Mouse (Mus musculus) brain, embryonic 14.5 days (tissue): ENCODE measurements at regions not wholly inside any gene's neighbourhood (a gene's known extent, or its start where the extent isn't known, plus 50 kb on each side); places are given as distances from the start of the nearest gene placed in this dataset.

Experiments
- CTCF ChIP-seq: fragments of 200-500 bp; IDR thresholded peaks from 2 replicates; pipeline ENCODE4 v1.5.1; 2012; ENCODE audit warnings: inconsistent platforms, mild to moderate bottlenecking, moderate library complexity, borderline replicate concordance; ENCODE audit not compliant: insufficient read depth, insufficient read length; ENCODE audit errors: extremely low read depth
- POLR2A ChIP-seq: fragments of 200-500 bp; IDR thresholded peaks from 2 replicates; pipeline ENCODE4 v1.6.1; 2012; ENCODE audit warnings: mild to moderate bottlenecking, inconsistent platforms, borderline replicate concordance; ENCODE audit not compliant: poor library complexity, insufficient read depth, insufficient read length, severe bottlenecking; ENCODE audit errors: extremely low read depth

DNA sequence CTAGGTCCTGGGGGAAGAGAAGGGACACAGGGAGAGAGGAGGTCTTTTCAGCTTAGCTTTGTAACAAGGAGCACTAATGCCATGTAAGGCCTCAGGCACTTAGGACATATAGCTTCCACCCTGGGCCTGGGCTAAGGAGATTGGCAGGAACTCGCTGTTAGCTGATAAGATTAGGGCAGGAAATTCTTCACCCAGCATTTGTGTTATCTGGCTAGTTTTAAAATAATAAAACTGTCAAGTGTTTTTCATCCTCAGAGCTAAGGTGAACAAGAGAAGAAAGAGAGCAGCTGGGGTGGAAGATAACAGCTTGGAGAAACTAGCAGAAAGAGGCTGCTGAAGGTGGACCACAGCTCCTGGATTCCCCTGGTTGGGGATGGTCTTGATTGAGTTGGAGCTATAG is 111.0 kb upstream of the Slco6d1 start:
- TF ChIP-seq POLR2A (no peak), CTCF (no peak)
